Mouse (Mus musculus): ENCODE results near the gene Sos2. TPM values are rescaled to one million over a fixed set of nuclear protein-coding genes. Genes with fewer than 3 reads are reported as not detected.

The Sos2 gene
- total RNA-seq, 2 experiments from 2014 or later = 31.9 to 32.5 TPM

Small RNAs within 50 kb of the gene (microRNA-seq; reads per million reads assigned to microRNA genes)
- 0 reads per million in 2 experiments for gene Gm23018

Other genes starting within 250 kb of the Sos2 start
- 10 to 100 TPM; 17.7 to 18.0 TPM for gene Vcpkmt, start 98.8 kb downstream of the Sos2 start, total RNA-seq (2021)
- 10 to 100 TPM; 13.6 to 16.2 TPM for gene L2hgdh, start 43.0 kb upstream of the Sos2 start, total RNA-seq (2021)
- gene Atp5s, start 43.1 kb upstream of the Sos2 start, total RNA-seq (2021) = 10 to 100 TPM; 23.2 to 27.3 TPM
- gene Cdkl1, start 109.4 kb upstream of the Sos2 start, total RNA-seq (2021) = 10 to 100 TPM; 21.9 to 24.4 TPM
- gene Atl1, start 210.8 kb upstream of the Sos2 start, total RNA-seq (2021) = 100 to 1,000 TPM; 206 to 222 TPM
- 10 to 100 TPM; 48.5 to 51.2 TPM for gene Map4k5, start 211.3 kb upstream of the Sos2 start, total RNA-seq (2021)

Data from layer of hippocampus, postnatal 14 days (tissue).